Mouse (Mus musculus): Measurements from ENCODE around the gene Ralb.

GRCm38 (mm10) chr1:119474671-119475070 is 29.9 kb downstream of the Ralb start:
- TF ChIP-seq POLR2A (IDR thresholded peaks at IDR 0.05; ENCODE audit: borderline replicate concordance, control insufficient read depth, low read depth, low read length) (no peak), CTCF (IDR thresholded peaks at IDR 0.05; ENCODE audit: control insufficient read depth, insufficient read depth, low read length) (no peak)
